Mouse (Mus musculus): ENCODE results near the gene Flg2.

- TF ChIP-seq POLR2A (IDR thresholded peaks at IDR 0.05; ENCODE audit: insufficient read length, low read depth) (no peak), CEBPB (IDR thresholded peaks at IDR 0.05; ENCODE audit: insufficient read depth, poor library complexity, severe bottlenecking) (no peak), MYOD1 (IDR thresholded peaks at IDR 0.05; ENCODE audit: control insufficient read depth in 1 of 3, insufficient read length in 2 of 3, low read depth in 2 of 3) (no peak), MAX (IDR thresholded peaks at IDR 0.05; ENCODE audit: low read depth) (no peak), POLR2AphosphoS2 (IDR thresholded peaks at IDR 0.05; ENCODE audit: insufficient read length, low read depth) (no peak), TCF12 (IDR thresholded peaks at IDR 0.05; ENCODE audit: insufficient read depth, poor library complexity, severe bottlenecking) (no peak), MYOG (IDR thresholded peaks at IDR 0.05; ENCODE audit: control insufficient read depth in 1 of 3, insufficient read depth in 1 of 3, insufficient read length in 2 of 3, low read depth in 2 of 3) (no peak), USF1 (IDR thresholded peaks at IDR 0.05; ENCODE audit: low read depth) (no peak), TCF3 (IDR thresholded peaks at IDR 0.05; ENCODE audit: insufficient read length, low read depth) (no peak), REST (IDR thresholded peaks at IDR 0.05; ENCODE audit: insufficient read depth, insufficient read length) (no peak), SRF (IDR thresholded peaks at IDR 0.05; ENCODE audit: control insufficient read depth, insufficient read length, low read depth) (no peak), E2F4 (IDR thresholded peaks at IDR 0.05; ENCODE audit: insufficient read depth) (no peak)
Measured at GRCm38 (mm10) chr3:93162502-93162901, 34.6 kb upstream of the Flg2 start.
